In the genomic region with DNA sequence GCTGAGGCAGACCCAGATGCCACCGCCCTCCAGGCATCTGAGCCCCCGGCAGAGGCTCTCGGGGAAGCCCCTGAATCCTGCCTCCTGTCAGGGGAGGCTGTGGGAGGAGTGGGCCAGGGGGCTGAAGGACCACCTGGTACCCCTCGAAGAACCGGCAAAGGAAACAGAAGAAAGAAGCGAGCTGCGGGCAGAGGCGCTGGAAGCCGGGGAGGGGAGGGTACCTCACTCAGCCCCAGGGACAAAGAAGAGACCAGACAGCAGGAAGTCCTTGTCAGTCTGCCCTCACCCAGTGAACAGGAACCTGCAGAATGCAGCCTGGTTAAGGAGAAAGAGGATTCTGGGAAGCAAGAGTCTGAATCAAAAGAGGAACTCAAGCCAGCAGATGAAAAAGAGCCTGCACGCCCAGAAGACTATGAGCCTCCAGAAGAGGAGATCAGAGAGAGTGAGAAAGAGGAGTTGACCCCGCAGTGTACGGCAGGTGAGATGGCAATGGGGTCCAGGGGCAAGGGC, we compare ENCODE assay signal across 11 mouse cellular contexts. TPM values are rescaled to one million over a fixed set of nuclear protein-coding genes. Genes with fewer than 3 reads are reported as not detected.
DNase-seq lines count a peak whose midpoint lies in the region; ATAC-seq and TF ChIP-seq lines count a peak whose summit lies in the region.
"Had no signal": no experiment of that assay in that cellular context is flagged by ENCODE, and none has a peak within 500 bp of the region (broad histone marks: within the 10 kb centered on the region; RNA-seq: fewer than 3 reads in every experiment).

No protein-coding gene starts in this region.

- no peak for TF ChIP-seq POLR2A in kidney, adult 2 months (IDR thresholded peaks at IDR 0.05; ENCODE audit: low read depth, low read length)

- peak; percentile 3 for DNase-seq in kidney, adult 11 months
- DNase-seq in kidney, adult 2 months, result no peak
- peak; percentile 17 for DNase-seq in ZHBTc4 (ENCODE audit: low read depth, low spot score)
- DNase-seq in liver, embryonic 13.5 days, result no peak
- DNase-seq in adrenal gland, postnatal 25 days, result no peak
- no peak for DNase-seq in retina, postnatal 1 day

- no peaks in the 10 kb centered on the region for H3K36me3 ChIP-seq in kidney, adult 2 months (ENCODE audit: control insufficient read depth, insufficient read depth, low read length)
- no peaks in the 10 kb centered on the region for H3K36me3 ChIP-seq in E14TG2a.4 (ENCODE audit: insufficient read depth, low read length)
- H3K36me3 ChIP-seq in liver, embryonic 13.5 days, result peaks cover 54% of the 10 kb centered on the region

- TF ChIP-seq CTCF in kidney, adult 2 months (conservative IDR thresholded peaks at IDR 0.05; ENCODE audit: insufficient read depth, insufficient read length, low read depth, low read length), result no peak
- no peak for TF ChIP-seq CTCF in E14TG2a.4 (conservative IDR thresholded peaks at IDR 0.05; ENCODE audit: low read length)

- ATAC-seq in liver, embryonic 13.5 days (ENCODE audit: low read depth), result no peak

- 74% methylated on average over 12 of the region's 12 CpGs for WGBS in kidney, adult 2 months
- 36% methylated on average over 12 of the region's 12 CpGs for WGBS in liver, embryonic 13.5 days (ENCODE audit: insufficient replicate concordance)

- H3K27ac ChIP-seq in kidney, adult 2 months (ENCODE audit: insufficient read depth, low read depth, low read length), result no peak overlapping the region
- no peak overlapping the region for H3K27ac ChIP-seq in liver, embryonic 13.5 days
- H3K27ac ChIP-seq: limb, embryonic 15.5 days had no signal

- no peak overlapping the region for H3K4me3 ChIP-seq in kidney, adult 2 months (ENCODE audit: insufficient read depth, low read depth, low read length)
- peak overlapping the region; percentile 65 for H3K4me3 ChIP-seq in E14TG2a.4 (replicated peaks; ENCODE audit: low read length)
- H3K4me3 ChIP-seq in liver, embryonic 13.5 days (replicated peaks), result no peak overlapping the region
- H3K4me3 ChIP-seq: limb, embryonic 15.5 days had no signal

- no peaks in the 10 kb centered on the region for H3K9me3 ChIP-seq in E14TG2a.4 (ENCODE audit: low read length)
- H3K9me3 ChIP-seq in liver, embryonic 13.5 days (replicated peaks), result no peaks in the 10 kb centered on the region
- H3K9me3 ChIP-seq: limb, embryonic 15.5 days had no signal

- H3K9ac ChIP-seq in liver, embryonic 13.5 days, result no peak overlapping the region
- H3K9ac ChIP-seq: limb, embryonic 15.5 days had no signal

- no peaks in the 10 kb centered on the region for H3K4me1 ChIP-seq in kidney, adult 2 months (ENCODE audit: control insufficient read depth, insufficient read depth, low read length)
- H3K4me1 ChIP-seq in E14TG2a.4 (replicated peaks; ENCODE audit: low read depth, low read length), result peaks cover 40% of the 10 kb centered on the region
- H3K4me1 ChIP-seq in liver, embryonic 13.5 days (replicated peaks), result peaks cover 55% of the 10 kb centered on the region

- H3K4me2 ChIP-seq in liver, embryonic 13.5 days, result peak overlapping the region; percentile 15
- H3K4me2 ChIP-seq: limb, embryonic 15.5 days had no signal

- H3K27me3 ChIP-seq in kidney, adult 2 months (replicated peaks; ENCODE audit: control insufficient read depth, insufficient read depth, low read length), result no peaks in the 10 kb centered on the region
- H3K27me3 ChIP-seq in E14TG2a.4 (ENCODE audit: insufficient read depth, low read length), result peaks cover 59% of the 10 kb centered on the region
- H3K27me3 ChIP-seq in liver, embryonic 13.5 days, result no peaks in the 10 kb centered on the region; the same call in 1 of the 2 replicates
- H3K27me3 ChIP-seq: limb, embryonic 15.5 days had no signal

RNA-seq across cellular contexts. Expression of a gene that starts 5.0 kb away (rescaled TPM):
- 36.1 and 37.4 TPM in 2 replicates for polyA plus RNA-seq in kidney, adult 2 months (2012; rRNA removed)
- polyA plus RNA-seq in liver, embryonic 13.5 days (2015; fragmentation: Nextera tagmentation; extraction: Ambion mirVana), result 16.5 and 19.7 TPM in 2 replicates
- total RNA-seq in adrenal gland, postnatal 25 days (2021), result 55.7 and 59.3 TPM in 2 replicates

RNA-seq across cellular contexts. Expression of a gene that starts 25.9 kb away (rescaled TPM):
- 2.4 and 2.5 TPM in 2 replicates for polyA plus RNA-seq in kidney, adult 2 months (2012; rRNA removed)
- polyA plus RNA-seq in liver, embryonic 13.5 days (2015; fragmentation: Nextera tagmentation; extraction: Ambion mirVana), result 0.09 and 0.20 TPM in 2 replicates
- total RNA-seq in adrenal gland, postnatal 25 days (2021), result 0.97 and 1.8 TPM in 2 replicates

RNA-seq across cellular contexts. Expression of a gene that starts 31.0 kb away (rescaled TPM):
- 43.2 and 61.8 TPM in 2 replicates for polyA plus RNA-seq in kidney, adult 2 months (2012; rRNA removed)
- 10.1 and 10.5 TPM in 2 replicates for polyA plus RNA-seq in liver, embryonic 13.5 days (2015; fragmentation: Nextera tagmentation; extraction: Ambion mirVana)
- total RNA-seq in adrenal gland, postnatal 25 days (2021), result 58.4 and 63.3 TPM in 2 replicates

RNA-seq across cellular contexts. Expression of a gene that starts 52.7 kb away (rescaled TPM):
- polyA plus RNA-seq in kidney, adult 2 months (2012; rRNA removed), result not detected in 2 replicates
- not detected in 2 replicates for polyA plus RNA-seq in liver, embryonic 13.5 days (2015; fragmentation: Nextera tagmentation; extraction: Ambion mirVana)
- total RNA-seq in adrenal gland, postnatal 25 days (2021), result not detected in 2 replicates
- total RNA-seq: adrenal gland, postnatal 4 days had no signal
- polyA plus RNA-seq: forebrain, embryonic 11.5 days; heart, embryonic 16.5 days; limb, embryonic 15.5 days had no signal

Comparison
In these comparisons a context has a peak if more than half of its experiments do, and no peak if none do; other contexts are left out.
1. DNase-seq: peak in kidney, adult 11 months (single experiment) and ZHBTc4 (single experiment); none in kidney, adult 2 months (single experiment), liver, embryonic 13.5 days (single experiment), adrenal gland, postnatal 25 days (single experiment) and retina, postnatal 1 day (single experiment).